Mouse (Mus musculus): ENCODE data around the gene Gca. TPM values are rescaled to one million over a fixed set of nuclear protein-coding genes. Genes with fewer than 3 reads are reported as not detected.

Gca gene
- polyA plus RNA-seq, 1 experiment, result 6.0 TPM

DNA sequence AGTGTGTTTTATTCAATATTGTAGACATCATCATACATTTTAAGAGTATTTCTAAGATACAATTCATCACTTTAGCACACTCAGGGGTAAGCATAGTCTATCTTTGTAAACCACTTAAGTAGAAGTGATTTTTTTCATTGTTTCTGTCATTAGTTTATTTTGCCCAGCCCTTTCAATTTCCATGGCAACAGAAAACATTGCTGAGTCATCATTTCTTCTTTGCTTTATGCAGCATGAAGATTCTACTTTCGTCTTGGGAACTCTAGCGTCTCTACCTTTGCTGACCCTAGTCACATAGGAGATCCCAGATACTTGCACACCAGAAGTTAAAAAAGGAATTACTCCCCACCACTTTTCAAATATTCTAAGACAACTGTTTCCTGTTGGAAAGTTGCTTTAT, 63.6 kb downstream of the Gca start:
- H3K27ac ChIP-seq (ENCODE audit: insufficient read depth, low read depth, low read length), result no peak overlapping the region
- no peaks in the 10 kb centered on the region for H3K27me3 ChIP-seq (ENCODE audit: control insufficient read depth, insufficient read depth, low read length)
- WGBS, result 91% methylated on average over 2 of the region's 2 CpGs
- no peak for TF ChIP-seq POLR2A (IDR thresholded peaks at IDR 0.05; ENCODE audit: low read depth, low read length)
- no peaks in the 10 kb centered on the region for H3K4me1 ChIP-seq (ENCODE audit: control insufficient read depth, insufficient read depth, insufficient read length, low read length)
- no peaks in the 10 kb centered on the region for H3K36me3 ChIP-seq (ENCODE audit: control insufficient read depth, insufficient read depth, low read length)
- H3K4me3 ChIP-seq (ENCODE audit: low read depth, low read length), result no peak overlapping the region

DNA sequence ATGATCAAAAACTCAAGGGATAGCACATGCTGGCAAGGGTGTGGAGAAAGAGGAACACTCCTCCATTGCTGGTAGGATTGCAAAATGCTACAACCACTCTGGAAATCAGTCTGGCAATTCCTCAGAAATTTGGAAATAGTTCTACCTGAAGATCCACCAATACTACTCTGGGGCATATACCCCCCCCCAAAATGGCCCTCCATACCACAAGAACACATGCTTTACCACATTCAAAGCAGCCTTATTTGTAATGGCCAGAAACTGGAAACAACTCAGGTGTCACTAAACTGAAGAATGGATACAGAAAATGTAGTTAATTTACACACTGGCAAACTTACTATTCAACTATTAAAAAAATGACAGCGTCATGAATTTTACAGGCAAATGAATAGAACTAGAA, 66.6 kb downstream of the Gca start:
- WGBS, result 84% methylated on average over 1 of the region's 1 CpGs
- TF ChIP-seq POLR2A (IDR thresholded peaks at IDR 0.05; ENCODE audit: low read depth, low read length), result no peak
- TF ChIP-seq CTCF (IDR thresholded peaks at IDR 0.05; ENCODE audit: extremely low read depth, insufficient read length, insufficient replicate concordance, low read depth, low read length), result no peak
- H3K36me3 ChIP-seq (ENCODE audit: control insufficient read depth, insufficient read depth, low read length), result no peaks in the 10 kb centered on the region
- no peak overlapping the region for H3K27ac ChIP-seq (ENCODE audit: insufficient read depth, low read depth, low read length)
- H3K27me3 ChIP-seq (ENCODE audit: control insufficient read depth, insufficient read depth, low read length), result no peaks in the 10 kb centered on the region
- H3K4me1 ChIP-seq (ENCODE audit: control insufficient read depth, insufficient read depth, insufficient read length, low read length), result no peaks in the 10 kb centered on the region
- H3K4me3 ChIP-seq (ENCODE audit: low read depth, low read length), result no peak overlapping the region

DNA sequence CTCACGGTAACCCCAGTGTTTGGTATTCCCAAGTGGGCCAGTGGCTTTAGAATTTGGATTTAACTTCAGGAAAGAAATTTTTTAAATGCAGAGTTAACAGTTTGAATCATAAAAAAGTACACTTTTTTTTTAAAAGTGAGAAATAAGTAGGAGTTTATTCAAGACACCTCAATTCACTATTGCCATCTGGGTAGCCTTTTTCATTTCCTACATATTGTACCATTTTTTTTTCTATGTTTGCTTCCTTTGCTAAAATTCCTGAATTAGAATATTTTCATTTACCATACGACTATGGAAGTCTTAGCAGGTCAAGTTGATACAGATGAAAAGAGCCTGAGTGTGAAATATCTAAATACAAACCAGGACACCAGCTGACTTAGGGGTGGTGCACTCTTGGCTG, 79.0 kb downstream of the Gca start:
- no peaks in the 10 kb centered on the region for H3K4me1 ChIP-seq (ENCODE audit: control insufficient read depth, insufficient read depth, insufficient read length, low read length)
- WGBS, result 68% methylated on average over 2 of the region's 2 CpGs
- no peak overlapping the region for H3K27ac ChIP-seq (ENCODE audit: insufficient read depth, low read depth, low read length)
- H3K27me3 ChIP-seq (ENCODE audit: control insufficient read depth, insufficient read depth, low read length), result no peaks in the 10 kb centered on the region
- TF ChIP-seq POLR2A (IDR thresholded peaks at IDR 0.05; ENCODE audit: low read depth, low read length) (no peak), CTCF (IDR thresholded peaks at IDR 0.05; ENCODE audit: extremely low read depth, insufficient read length, insufficient replicate concordance, low read depth, low read length) (no peak)
- no peaks in the 10 kb centered on the region for H3K36me3 ChIP-seq (ENCODE audit: control insufficient read depth, insufficient read depth, low read length)
- H3K4me3 ChIP-seq (ENCODE audit: low read depth, low read length), result no peak overlapping the region

Other genes starting within 250 kb of the Gca start
- 3.1 and 19.1 TPM in 2 replicates for gene Gcg, start 180.6 kb upstream of the Gca start, polyA plus RNA-seq (2012; rRNA removed)
- 0.23 and 0.27 TPM in 2 replicates for gene Fap, start 90.2 kb upstream of the Gca start, polyA plus RNA-seq (2012; rRNA removed)
- 5.3 and 27.0 TPM in 2 replicates for gene Ifih1, start 18.0 kb upstream of the Gca start, polyA plus RNA-seq (2012; rRNA removed)

Data from small intestine, adult 2 months (tissue).